Mouse (Mus musculus) ovary, adult 18-20 months (tissue): Measurements from ENCODE around the gene Zscan4-ps3.
"Not testable (repeated sequence)": the region's sequence is repeated elsewhere in the genome, so short reads cannot be mapped to it uniquely, and the experiment has no call there.

ENCODE experiments used
- DNase-seq: peaks from one replicate; pipeline ENCODE4 v3.0.0; 2022; ENCODE audit warnings: low spot score, mixed read lengths

Gene Zscan4-ps3

DNA sequence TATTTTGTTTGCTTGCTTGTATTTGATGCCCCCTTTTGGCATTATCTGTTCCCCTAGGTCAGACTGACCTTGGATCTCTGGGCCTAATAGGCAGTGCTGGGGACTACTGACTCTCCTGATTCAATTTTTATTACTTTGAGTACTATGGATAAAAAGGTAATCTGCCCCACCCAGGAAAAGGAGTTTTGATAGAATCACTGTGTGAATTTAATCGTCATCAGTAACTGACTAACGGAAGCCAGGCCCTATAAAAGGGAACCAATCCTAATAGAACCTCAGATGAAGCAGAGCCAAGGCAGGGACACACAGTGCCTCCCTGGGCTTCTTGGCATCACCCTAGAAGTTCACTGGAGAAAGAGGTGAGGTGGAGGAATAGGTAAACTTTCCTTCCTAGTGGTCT lies at the start of gene Zscan4-ps3:
Zscan4-ps3 (plus strand) TSS at position 301 of the 400 bp plus-strand sequence.
- not testable (repeated sequence) for DNase-seq

DNA sequence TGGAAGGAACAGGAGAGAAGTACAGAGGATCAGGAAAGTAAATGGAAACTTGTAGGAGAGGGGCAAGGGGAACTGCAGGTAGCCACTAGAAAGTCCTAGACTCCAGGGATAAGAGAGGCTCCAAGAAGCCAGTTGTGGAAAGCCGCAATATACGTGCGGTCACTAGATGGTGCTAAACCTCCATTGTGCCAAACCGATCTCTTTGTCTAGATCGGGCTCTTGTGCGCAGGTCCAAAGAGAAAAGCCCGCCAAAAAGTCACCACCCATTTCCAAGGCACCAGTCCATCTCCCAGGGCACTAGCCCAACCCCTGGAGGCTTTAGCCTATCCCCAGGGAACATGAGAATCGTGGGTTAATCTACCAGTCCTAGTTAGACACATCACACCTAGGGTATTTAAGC lies 8.0 kb downstream of the Zscan4-ps3 start:
- DNase-seq: not testable (repeated sequence)
